Mouse (Mus musculus): Measurements from ENCODE around the gene Jarid2. TPM values are rescaled to one million over a fixed set of nuclear protein-coding genes. Genes with fewer than 3 reads are reported as not detected.

The Jarid2 gene
- polyA plus RNA-seq, 1 experiment: 32.8 TPM

DNA sequence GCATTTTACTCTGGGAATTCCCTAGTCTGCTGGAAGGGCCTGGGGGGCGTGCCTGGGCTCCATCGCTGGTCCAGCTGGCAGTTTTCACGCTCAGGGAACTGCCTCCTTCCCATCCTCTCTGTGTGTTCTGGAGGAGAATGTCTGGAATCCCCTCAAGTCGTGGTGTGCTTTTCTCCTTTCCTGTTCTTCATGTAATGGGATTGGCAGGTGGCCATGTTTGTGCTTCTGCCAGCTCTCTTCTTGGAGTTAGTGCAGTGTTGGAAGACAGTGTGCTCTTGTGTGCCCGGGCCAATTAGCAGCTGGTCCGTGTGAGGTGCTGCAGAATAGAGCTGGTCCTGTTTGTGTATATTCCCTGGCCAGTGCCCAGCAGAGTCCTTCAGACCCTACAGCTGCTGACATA is 178.4 kb downstream of the Jarid2 start:
- TF ChIP-seq GATA1 (IDR thresholded peaks at IDR 0.05; ENCODE audit: low read length): no peak

DNA sequence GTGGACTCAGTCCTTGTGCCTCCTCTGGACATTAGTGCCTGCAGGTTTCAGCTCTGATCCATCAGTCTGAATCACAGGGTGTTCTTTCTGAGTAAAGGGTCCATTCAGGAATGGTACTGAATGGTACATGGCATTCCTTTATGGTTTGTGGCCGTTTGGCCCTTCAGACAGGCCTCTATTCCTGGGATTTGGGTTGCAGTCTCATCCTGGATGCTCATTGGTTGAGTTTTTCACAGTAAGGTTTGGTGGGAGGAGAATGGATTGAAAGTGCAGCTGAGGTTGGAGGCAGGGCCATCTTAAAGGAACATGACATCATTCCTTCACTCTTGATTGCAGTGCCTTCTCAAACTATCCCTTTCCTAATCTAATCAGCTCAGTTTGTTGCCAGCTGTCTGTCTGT is 179.5 kb downstream of the Jarid2 start:
- TF ChIP-seq GATA1 (IDR thresholded peaks at IDR 0.05; ENCODE audit: low read length): no peak

DNA sequence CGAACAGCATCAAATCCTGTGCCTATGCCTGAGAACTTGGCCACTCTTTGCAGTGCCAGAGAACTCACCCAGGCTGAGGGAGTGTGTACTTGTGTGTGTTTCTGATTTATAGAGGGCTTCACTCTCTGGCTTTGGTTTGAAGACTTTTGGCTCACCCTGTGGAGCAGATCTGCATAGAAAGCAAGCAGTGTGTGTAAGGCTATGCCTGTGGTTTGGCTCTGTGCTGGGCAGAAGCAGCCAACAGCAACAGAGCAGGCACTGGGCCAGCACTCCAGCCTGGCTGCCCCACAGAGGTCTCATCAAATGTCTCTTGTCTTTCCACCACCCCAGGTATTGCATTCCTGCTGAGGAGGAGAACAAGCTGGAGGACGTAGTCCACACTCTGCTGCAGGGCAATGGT is 183.6 kb downstream of the Jarid2 start:
- no peak for TF ChIP-seq GATA1 (IDR thresholded peaks at IDR 0.05; ENCODE audit: low read length)

DNA sequence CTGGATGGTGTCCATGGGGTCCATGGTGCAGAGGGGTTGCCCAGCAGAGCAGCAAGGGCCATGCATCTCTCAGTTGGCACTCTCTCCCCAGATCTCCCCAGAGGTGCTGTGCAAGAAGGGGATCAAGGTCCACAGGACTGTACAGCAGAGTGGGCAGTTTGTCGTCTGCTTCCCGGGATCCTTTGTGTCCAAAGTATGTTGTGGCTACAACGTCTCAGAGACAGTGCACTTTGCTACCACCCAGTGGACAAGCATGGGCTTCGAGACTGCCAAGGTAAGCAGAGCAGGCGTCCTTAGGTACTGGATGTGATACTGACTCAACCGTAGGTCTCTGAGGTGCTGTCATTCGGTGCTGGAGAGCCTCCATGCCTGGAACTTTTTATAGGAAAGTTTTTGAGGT is 184.3 kb downstream of the Jarid2 start:
- no peak for TF ChIP-seq GATA1 (IDR thresholded peaks at IDR 0.05; ENCODE audit: low read length)

DNA sequence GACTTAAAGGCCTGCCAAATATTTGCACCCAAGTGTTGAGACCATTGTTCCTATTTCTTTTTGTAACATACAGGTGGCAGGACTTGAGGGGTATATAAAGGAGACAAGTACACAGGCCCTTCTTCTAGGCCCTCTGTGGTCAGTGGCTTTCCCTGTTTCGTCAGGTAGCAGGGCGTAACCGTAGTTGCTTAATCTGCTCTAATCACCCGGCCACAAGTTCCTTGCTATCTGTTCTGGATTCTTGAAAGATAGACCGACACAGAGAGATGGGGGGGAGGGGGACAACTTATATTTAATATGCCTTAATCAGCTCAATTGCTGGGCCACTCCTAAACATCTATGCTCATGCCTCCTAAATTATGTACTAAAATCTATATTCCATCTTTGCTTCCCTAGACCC is 186.1 kb downstream of the Jarid2 start:
- peak; percentile 40 for TF ChIP-seq GATA1 (IDR thresholded peaks at IDR 0.05; ENCODE audit: low read length)

DNA sequence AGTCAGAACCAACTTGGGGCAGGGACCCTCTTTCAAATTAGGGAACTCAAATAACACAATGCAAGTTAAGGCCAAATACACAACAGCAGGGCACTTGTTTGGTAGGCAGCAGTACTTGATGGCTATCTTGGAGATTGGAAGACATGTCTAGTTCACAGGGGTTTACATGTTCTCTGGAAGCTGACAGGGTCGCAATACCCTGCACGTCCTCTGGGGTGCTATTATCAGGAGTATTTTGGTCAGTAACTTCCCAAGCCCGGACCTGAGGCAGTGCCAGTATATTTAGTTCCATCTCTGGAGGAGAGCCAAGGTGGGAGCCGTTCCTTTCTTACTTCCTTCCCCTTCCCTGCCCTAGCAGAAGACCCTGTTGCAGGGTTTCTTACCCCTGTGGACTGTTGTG is 186.7 kb downstream of the Jarid2 start:
- TF ChIP-seq GATA1 (IDR thresholded peaks at IDR 0.05; ENCODE audit: low read length): no peak

DNA sequence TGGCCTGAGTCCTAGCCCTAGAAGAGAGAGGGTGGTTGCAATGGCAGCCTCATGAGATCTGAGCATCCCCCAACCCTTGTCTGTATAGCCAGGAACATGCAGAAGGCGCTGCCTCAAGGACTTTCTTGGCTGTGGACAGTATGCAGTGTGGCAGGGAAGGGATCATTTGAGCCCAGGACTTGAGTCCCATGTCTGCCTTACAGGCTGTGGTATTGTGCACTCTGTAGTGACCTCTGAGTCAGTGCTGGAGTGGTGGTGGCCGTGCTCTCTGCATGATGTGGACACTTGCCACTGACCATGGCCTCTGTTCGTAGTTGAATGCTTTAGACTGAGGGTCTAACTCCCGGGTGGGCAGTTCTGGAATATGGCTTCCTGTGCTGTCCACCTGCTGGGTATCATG is 187.9 kb downstream of the Jarid2 start:
- no peak for TF ChIP-seq GATA1 (IDR thresholded peaks at IDR 0.05; ENCODE audit: low read length)

DNA sequence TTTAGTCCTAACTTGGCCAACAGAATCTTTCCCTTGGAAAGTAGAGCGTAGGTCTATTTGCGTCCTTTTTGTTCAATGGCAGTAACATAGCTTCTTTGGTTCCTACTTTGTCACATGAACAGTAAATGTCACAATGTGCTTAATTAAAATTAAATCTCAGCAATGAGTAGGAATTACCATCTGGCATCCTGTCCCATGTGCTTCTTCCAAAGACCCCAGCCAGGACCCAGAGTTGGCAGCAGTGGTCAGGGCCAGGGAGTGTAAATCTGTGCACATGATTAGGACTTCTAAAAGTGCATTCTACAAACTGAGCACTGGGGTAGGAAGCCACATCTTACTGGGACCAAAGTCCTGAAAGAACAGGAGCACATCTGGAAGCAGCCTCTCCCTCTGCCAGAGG is 189.0 kb downstream of the Jarid2 start:
- no peak for TF ChIP-seq GATA1 (IDR thresholded peaks at IDR 0.05; ENCODE audit: low read length)

DNA sequence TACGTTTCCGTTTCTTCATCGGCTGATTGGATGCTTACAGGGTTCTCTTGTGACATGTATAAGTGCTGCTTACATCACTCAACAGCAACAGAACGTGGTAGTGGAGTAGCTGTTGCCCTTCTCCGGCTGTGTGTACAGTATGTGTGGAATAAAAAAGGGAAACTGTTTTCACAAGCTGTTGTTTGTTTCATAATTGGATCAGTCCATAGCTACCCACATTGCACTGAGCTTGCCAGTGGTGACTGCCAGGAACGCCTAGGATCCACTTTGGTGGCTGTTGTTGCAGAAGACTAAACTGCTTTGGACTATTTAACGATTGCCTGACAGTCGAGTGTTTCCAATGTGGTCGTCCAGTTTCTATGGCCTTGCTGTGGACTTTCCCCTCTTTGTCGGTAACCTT is 191.8 kb downstream of the Jarid2 start:
- TF ChIP-seq GATA1 (IDR thresholded peaks at IDR 0.05; ENCODE audit: low read length): no peak

DNA sequence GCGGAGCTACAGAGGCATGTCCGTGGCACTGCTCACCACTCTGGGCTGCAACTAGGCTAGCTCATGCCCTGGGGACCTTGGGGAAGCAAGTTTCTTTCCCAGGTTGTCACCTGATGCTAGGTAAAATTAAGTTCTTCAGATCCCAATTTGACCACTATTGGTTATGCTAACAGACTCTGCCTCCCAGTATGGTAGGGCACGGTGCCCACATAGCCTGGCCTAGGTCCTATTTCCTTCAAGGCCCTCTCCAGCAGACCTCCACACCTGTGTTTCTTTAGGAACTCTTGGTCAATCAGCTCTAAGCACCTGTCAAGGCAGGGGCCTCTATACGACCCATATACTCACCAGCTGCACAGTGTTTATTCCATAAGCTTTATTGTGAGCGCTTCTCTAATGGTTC is 192.4 kb downstream of the Jarid2 start:
- no peak for TF ChIP-seq GATA1 (IDR thresholded peaks at IDR 0.05; ENCODE audit: low read length)

DNA sequence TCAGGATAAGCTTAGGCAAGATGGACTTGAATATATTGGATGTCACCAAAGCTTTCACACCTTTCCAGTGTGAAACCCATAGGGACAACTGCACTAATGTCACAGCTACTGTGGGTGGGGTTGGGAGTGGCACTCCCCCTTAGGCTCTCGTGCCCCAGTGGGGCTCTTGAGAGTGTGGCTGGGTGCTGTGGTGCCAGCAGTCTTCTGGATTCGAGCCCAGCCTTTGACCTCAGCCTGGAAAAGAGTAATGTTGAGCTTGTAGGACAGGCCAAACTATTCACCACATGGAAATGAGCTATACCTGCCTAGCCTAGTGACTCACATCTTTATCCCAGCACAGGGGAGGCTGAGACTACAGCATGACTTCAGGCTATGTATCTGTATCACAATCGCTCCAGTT is 194.8 kb downstream of the Jarid2 start:
- no peak for TF ChIP-seq GATA1 (IDR thresholded peaks at IDR 0.05; ENCODE audit: low read length)

DNA sequence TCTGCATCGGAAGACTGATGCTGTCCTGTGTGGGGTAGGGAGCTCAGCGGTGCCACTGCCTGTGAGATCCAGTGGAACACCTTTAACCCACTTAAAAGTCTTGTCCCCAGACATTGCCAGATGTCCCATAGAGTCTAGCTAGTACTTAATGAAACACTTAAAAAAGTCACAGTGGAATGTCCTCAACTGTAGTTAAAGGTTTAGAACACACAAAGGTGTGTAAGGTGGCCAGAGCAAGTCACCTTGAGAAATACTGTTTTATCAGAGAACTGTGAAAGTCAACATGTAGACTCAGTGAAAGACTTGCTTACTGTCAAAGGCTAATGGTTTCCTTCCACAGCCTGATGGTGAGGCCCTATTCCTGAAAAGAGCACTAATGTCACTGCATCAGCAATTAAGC is 195.9 kb downstream of the Jarid2 start:
- TF ChIP-seq GATA1 (IDR thresholded peaks at IDR 0.05; ENCODE audit: low read length): no peak

DNA sequence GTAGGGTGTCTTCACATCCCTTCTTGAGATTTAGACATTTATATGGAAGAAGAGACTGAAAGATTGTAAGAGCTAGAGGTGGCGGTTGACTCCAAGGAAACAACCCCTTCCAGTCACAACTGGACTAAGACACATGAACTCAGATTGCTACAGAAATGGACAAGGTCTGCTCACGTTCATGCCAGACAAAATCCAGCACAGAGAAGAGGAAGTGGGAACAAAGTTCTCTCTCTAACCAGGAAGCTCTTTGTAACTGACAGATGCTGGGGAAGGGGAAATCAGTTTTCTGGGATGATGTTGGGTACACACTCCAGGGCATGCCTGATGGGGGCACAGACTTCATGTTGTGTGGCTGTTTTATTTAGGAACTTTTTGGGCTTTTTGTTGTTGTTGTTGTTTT is 197.0 kb downstream of the Jarid2 start:
- TF ChIP-seq GATA1 (IDR thresholded peaks at IDR 0.05; ENCODE audit: low read length): no peak

DNA sequence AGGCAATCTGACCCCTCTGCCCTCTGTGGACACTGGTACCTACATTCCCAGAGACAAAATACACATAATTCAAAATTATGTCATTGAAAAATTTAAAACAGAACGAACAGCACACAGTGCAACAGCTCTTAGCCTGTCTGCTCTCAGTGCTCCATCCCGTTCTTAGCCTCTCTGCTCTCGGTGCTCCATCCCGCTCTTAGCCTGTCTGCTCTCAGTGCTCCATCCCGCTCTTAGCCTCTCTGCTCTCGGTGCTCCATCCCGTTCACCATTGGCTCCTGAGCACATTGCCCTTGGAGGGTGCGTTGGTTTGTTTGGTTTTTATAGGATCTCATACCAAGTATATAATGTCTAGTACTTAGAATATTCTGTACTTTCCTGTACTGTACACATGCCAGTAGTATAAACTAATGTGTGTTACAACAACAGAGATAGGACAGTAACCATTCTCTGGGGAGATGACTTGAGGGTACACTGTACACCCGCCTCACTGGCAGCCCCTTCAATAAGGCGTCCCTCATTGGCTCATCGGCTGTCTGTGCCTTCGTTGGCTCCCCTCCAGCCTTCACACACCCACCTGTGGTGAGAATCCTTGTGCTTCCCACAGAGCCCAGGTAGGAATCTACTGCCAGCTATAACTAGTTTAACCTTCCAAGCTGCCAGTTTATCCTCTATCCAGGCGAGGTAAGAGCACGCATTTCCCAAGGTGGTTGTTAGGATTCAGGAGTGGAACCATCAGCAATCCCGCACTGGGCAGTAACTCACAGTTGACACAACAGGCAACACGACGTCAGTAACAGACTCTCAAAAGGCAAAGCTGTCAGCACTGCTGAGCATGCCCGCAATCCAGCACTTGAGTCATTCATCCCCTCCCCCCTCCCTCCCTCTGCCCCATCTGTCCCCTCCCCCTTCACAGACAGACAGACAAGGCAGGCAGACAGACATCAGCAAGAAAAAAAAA is 203.3 kb downstream of the Jarid2 start:
- no peak for TF ChIP-seq GATA1 (IDR thresholded peaks at IDR 0.05; ENCODE audit: low read length)

DNA sequence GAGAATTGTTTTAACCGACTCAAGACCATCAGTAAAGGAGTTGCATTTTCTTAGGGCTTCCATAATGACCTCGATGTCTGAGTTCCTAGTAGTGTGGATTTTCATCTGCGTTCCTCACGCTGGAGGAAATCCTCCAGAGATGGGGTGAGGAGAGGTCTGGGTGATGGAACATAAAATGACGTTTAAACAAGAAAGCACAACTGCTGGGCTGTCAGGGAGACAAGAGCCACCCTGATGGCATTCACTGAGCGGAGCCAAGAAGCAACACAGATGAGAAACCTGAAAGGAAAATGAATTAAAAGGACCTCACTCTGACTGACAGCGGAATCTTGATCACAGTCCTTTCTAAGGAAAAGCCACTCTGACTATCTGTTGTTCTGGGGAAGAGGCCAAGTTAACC is 204.3 kb downstream of the Jarid2 start:
- no peak for TF ChIP-seq GATA1 (IDR thresholded peaks at IDR 0.05; ENCODE audit: low read length)

DNA sequence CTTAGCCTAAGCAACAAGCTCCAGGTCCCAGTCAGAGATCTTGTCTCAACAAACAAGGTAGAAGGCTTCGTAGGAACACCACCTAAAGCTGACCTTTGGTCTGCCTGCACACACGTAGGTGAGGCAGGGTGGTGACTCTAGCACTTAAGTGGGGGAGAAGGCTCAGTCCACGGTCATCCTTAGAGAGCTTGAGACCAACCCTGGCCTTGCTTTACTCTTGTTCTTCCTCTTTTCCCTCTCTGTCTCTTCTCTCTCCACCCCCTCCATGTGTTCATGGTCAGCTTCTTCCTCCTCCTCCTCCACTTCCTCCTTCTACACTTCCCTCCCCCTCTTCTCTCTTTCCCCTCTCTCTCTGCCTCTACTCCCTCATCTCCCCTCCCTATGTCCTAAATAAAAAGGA is 208.4 kb downstream of the Jarid2 start:
- no peak for TF ChIP-seq GATA1 (IDR thresholded peaks at IDR 0.05; ENCODE audit: low read length)

DNA sequence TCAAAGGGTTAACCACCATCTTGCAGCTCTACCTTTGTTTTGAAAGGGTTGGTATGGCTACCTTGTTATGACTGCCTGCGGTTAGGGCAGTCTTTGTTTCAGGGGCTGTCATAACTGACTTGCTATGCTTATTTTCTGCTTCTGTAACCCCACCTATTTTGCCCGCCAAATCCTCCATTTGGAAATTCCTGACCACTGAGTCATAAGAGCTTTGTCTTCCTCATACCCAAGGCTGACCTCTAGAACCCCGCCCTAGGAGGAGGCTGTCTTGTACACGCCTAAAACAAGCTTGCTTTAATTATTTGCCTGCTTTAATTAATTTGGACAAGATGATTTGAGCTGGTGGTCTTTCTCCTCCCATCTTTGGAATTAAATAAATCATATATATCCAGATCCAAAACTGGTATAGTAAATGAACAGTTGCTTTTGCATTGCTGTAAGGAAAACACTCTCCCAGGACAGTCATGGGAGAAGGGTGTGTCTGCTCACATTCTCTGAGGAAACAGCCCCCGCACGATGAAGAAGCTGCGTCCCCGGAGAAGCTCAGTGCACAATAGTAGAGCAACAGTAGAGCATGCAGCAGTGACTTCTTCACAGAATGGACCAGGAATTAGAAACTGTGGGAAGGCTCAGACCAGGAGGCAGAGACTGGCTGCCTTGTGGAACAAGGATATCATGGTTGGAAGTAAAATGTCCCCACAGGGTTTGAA is 210.2 kb downstream of the Jarid2 start:
- TF ChIP-seq GATA1 (IDR thresholded peaks at IDR 0.05; ENCODE audit: low read length): no peak
